ENCODE assay signal across 14 mouse cellular contexts in genomic region chr3:96106151-96106550, GRCm38 (mm10). TPM values are rescaled to one million over a fixed set of nuclear protein-coding genes. Genes with fewer than 3 reads are reported as not detected.
DNase-seq lines count a peak whose midpoint lies in the region; ATAC-seq and TF ChIP-seq lines count a peak whose summit lies in the region.
"Had no signal": no experiment of that assay in that cellular context is flagged by ENCODE, and none has a peak within 500 bp of the region (broad histone marks: within the 10 kb centered on the region; RNA-seq: fewer than 3 reads in every experiment).

No protein-coding gene starts in this region.

- no peaks in the 10 kb centered on the region; the same call in 1 of the 2 replicates for H3K36me3 ChIP-seq in kidney, embryonic 14.5 days (ENCODE audit: control insufficient read depth, insufficient read depth, low read length)
- peaks cover 0 to 39% of the 10 kb centered on the region in 2 experiments; a peak in 2 of 4 replicates for H3K36me3 ChIP-seq in MEL (ENCODE audit: control insufficient read depth in 1 of 2, insufficient read depth in 2 of 2, low read length in 2 of 2)
- H3K36me3 ChIP-seq in liver, embryonic 12.5 days, result peaks cover 3% of the 10 kb centered on the region; the same call in 1 of the 2 replicates
- H3K36me3 ChIP-seq: limb, embryonic 15.5 days; midbrain, embryonic 15.5 days had no signal

- no peak for ATAC-seq in kidney, embryonic 14.5 days (ENCODE audit: low FRiP score, low TSS enrichment)
- no peak for ATAC-seq in liver, embryonic 12.5 days
- ATAC-seq: forebrain, embryonic 16.5 days; midbrain, embryonic 15.5 days had no signal

- intact Hi-C loops in gastrocnemius, adult 2 months (cut with DNase I), result no loop called here

- DNase-seq in gastrocnemius, adult 2 months, result no peak
- DNase-seq in gastrocnemius, adult 18-20 months (ENCODE audit: low spot score), result no peak
- no peak for DNase-seq in kidney, postnatal 10 days
- DNase-seq in MEL (ENCODE audit: low read depth, low spot score), result no peak
- DNase-seq in cerebellum, adult 18-20 months, result no peak
- DNase-seq in cerebellum, postnatal 14 days, result no peak
- DNase-seq: adrenal gland, postnatal 10 days; kidney, adult 18-20 months; layer of hippocampus, adult 9-11 months had no signal

- no peak for TF ChIP-seq POLR2A in MEL (IDR thresholded peaks at IDR 0.05; ENCODE audit: control insufficient read depth in 1 of 2, insufficient read depth in 1 of 2, low read depth in 1 of 2, low read length in 2 of 2, poor library complexity in 1 of 2)

- H3K79me2 ChIP-seq in MEL (ENCODE audit: control insufficient read depth, insufficient read depth, low read length, poor library complexity), result peaks cover 14% of the 10 kb centered on the region

- H3K9me3 ChIP-seq in kidney, embryonic 14.5 days (ENCODE audit: control insufficient read depth, low read length), result no peaks in the 10 kb centered on the region
- no peaks in the 10 kb centered on the region for H3K9me3 ChIP-seq in MEL (replicated peaks; ENCODE audit: insufficient read depth, low read length)
- no peaks in the 10 kb centered on the region for H3K9me3 ChIP-seq in liver, embryonic 12.5 days (replicated peaks)
- H3K9me3 ChIP-seq: limb, embryonic 15.5 days; midbrain, embryonic 15.5 days had no signal

- peak overlapping the region; percentile 99 for H3K27ac ChIP-seq in gastrocnemius, adult 2 months
- H3K27ac ChIP-seq in kidney, embryonic 14.5 days (ENCODE audit: low read depth, low read length), result no peak overlapping the region
- H3K27ac ChIP-seq in MEL (ENCODE audit: control insufficient read depth, low read depth, low read length), result no peak overlapping the region
- H3K27ac ChIP-seq in liver, embryonic 12.5 days, result no peak overlapping the region
- H3K27ac ChIP-seq: midbrain, embryonic 15.5 days had no signal

- TF ChIP-seq EP300 in MEL (IDR thresholded peaks at IDR 0.05; ENCODE audit: low read depth in 1 of 2, low read length in 2 of 2), result no peak

- H3K4me1 ChIP-seq in kidney, embryonic 14.5 days (ENCODE audit: control insufficient read depth, insufficient read depth, low read length), result peaks cover 12% of the 10 kb centered on the region; the same call in 1 of the 2 replicates
- peaks cover 21 to 28% of the 10 kb centered on the region in 2 experiments for H3K4me1 ChIP-seq in MEL (ENCODE audit: control insufficient read depth in 1 of 2, insufficient read depth in 2 of 2, low read length in 2 of 2)
- peaks cover 46% of the 10 kb centered on the region for H3K4me1 ChIP-seq in liver, embryonic 12.5 days

- TF ChIP-seq RAD21 in MEL (IDR thresholded peaks at IDR 0.05; ENCODE audit: low read depth, low read length), result no peak

- no peaks in the 10 kb centered on the region for H3K27me3 ChIP-seq in kidney, embryonic 14.5 days (ENCODE audit: control insufficient read depth, insufficient read depth, low read length)
- no peaks in the 10 kb centered on the region for H3K27me3 ChIP-seq in MEL (ENCODE audit: control insufficient read depth in 1 of 2, insufficient read depth in 2 of 2, low read length in 2 of 2)
- no peaks in the 10 kb centered on the region for H3K27me3 ChIP-seq in liver, embryonic 12.5 days (replicated peaks)
- H3K27me3 ChIP-seq: limb, embryonic 15.5 days; midbrain, embryonic 15.5 days had no signal

- peak overlapping the region; percentile 92 for H3K4me3 ChIP-seq in gastrocnemius, adult 2 months
- H3K4me3 ChIP-seq in kidney, embryonic 14.5 days (ENCODE audit: low read length), result peak overlapping the region; percentile 6; the same call in 1 of the 2 replicates
- peak overlapping the region in 1 of 2 experiments; percentile 93; a peak in 1 of 4 replicates for H3K4me3 ChIP-seq in MEL (ENCODE audit: control insufficient read depth in 1 of 2, insufficient read depth in 1 of 2, low read depth in 2 of 2, low read length in 2 of 2)
- H3K4me3 ChIP-seq in liver, embryonic 12.5 days, result no peak overlapping the region

- H3K4me2 ChIP-seq in kidney, embryonic 14.5 days (replicated peaks; ENCODE audit: low read depth, low read length), result no peak overlapping the region
- peak overlapping the region; percentile 95 for H3K4me2 ChIP-seq in liver, embryonic 12.5 days

- H3K9ac ChIP-seq in kidney, embryonic 14.5 days (ENCODE audit: low read depth, low read length), result no peak overlapping the region
- no peak overlapping the region for H3K9ac ChIP-seq in MEL (ENCODE audit: control insufficient read depth, low read depth, low read length, poor library complexity, severe bottlenecking)
- peak overlapping the region; percentile 95 for H3K9ac ChIP-seq in liver, embryonic 12.5 days
- H3K9ac ChIP-seq: limb, embryonic 15.5 days had no signal

- no peak for TF ChIP-seq CTCF in gastrocnemius, adult 2 months (IDR thresholded peaks at IDR 0.05)
- TF ChIP-seq CTCF in MEL (IDR thresholded peaks at IDR 0.05 in 2 of 3, conservative IDR thresholded peaks at IDR 0.05 in 1 of 3; ENCODE audit: control insufficient read depth in 1 of 3, insufficient read depth in 1 of 3, low read depth in 2 of 3, low read length in 3 of 3, poor library complexity in 1 of 3, severe bottlenecking in 1 of 3), result no peak

- WGBS in kidney, embryonic 14.5 days, result 89% methylated on average over 4 of the region's 4 CpGs
- 81% methylated on average over 4 of the region's 4 CpGs for WGBS in liver, embryonic 12.5 days (ENCODE audit: insufficient replicate concordance)

TF ChIP-seq in MEL, 35 proteins besides CTCF, POLR2A, EP300 and RAD21:
- TF ChIP-seq MAFK (IDR thresholded peaks at IDR 0.05; ENCODE audit: borderline replicate concordance, low read depth, low read length) (0 out of 2 replicates have a peak, but pooled peaks have one; percentile 20), MYB (IDR thresholded peaks at IDR 0.05; ENCODE audit: low read depth, low read length) (no peak)

RNA-seq across cellular contexts. Expression of gene Otud7b, which starts 1.8 kb away (rescaled TPM):
- 10 to 100 TPM; 54.6 to 58.3 TPM for total RNA-seq in gastrocnemius, adult 2 months (2021)
- total RNA-seq in gastrocnemius, adult 18-20 months (2021), result 10 to 100 TPM; 57.4 to 58.2 TPM
- 9.4 and 18.1 TPM in 2 replicates for polyA plus RNA-seq in kidney, embryonic 14.5 days (2014; fragmentation: Nextera tagmentation; extraction: Ambion mirVana)
- total RNA-seq in MEL (2012; rRNA removed), result 25.8 and 27.5 TPM in 2 replicates
- polyA plus RNA-seq in MEL (2012; ENCODE audit: insufficient read depth in 1 of 2, insufficient read length in 2 of 2, low read depth in 1 of 2, low replicate concordance in 2 of 2, missing spikeins in 1 of 2), result 10 to 100 TPM; 17.9 to 24.4 TPM
- polyA plus RNA-seq in liver, embryonic 12.5 days (2016; fragmentation: Nextera tagmentation; extraction: Ambion mirVana), result 10.8 and 12.7 TPM in 2 replicates

RNA-seq across cellular contexts. Expression of gene Vps45, which starts 47.9 kb away (rescaled TPM):
- total RNA-seq in gastrocnemius, adult 2 months (2021), result 10 to 100 TPM; 15.0 to 22.7 TPM
- 10 to 100 TPM; 19.6 to 19.8 TPM for total RNA-seq in gastrocnemius, adult 18-20 months (2021)
- polyA plus RNA-seq in kidney, embryonic 14.5 days (2014; fragmentation: Nextera tagmentation; extraction: Ambion mirVana), result 24.3 and 33.0 TPM in 2 replicates
- 24.4 and 28.9 TPM in 2 replicates for total RNA-seq in MEL (2012; rRNA removed)
- polyA plus RNA-seq in MEL (2012; ENCODE audit: insufficient read depth in 1 of 2, insufficient read length in 2 of 2, low read depth in 1 of 2, low replicate concordance in 2 of 2, missing spikeins in 1 of 2), result 10 to 100 TPM; 20.6 to 92.0 TPM
- polyA plus RNA-seq in liver, embryonic 12.5 days (2016; fragmentation: Nextera tagmentation; extraction: Ambion mirVana), result 17.6 and 18.6 TPM in 2 replicates

RNA-seq across cellular contexts. Expression of gene Mtmr11, which starts 55.7 kb away (rescaled TPM):
- 1 to 10 TPM; 1.9 to 2.5 TPM for total RNA-seq in gastrocnemius, adult 2 months (2021)
- 1 to 10 TPM; 2.0 to 3.1 TPM for total RNA-seq in gastrocnemius, adult 18-20 months (2021)
- polyA plus RNA-seq in kidney, embryonic 14.5 days (2014; fragmentation: Nextera tagmentation; extraction: Ambion mirVana), result 14.0 and 22.6 TPM in 2 replicates
- 0.62 and 0.77 TPM in 2 replicates for total RNA-seq in MEL (2012; rRNA removed)
- 1 to 10 TPM in 1 of 2 experiments, not detected in 1; 1.4 TPM for polyA plus RNA-seq in MEL (2012; ENCODE audit: insufficient read depth in 1 of 2, insufficient read length in 2 of 2, low read depth in 1 of 2, low replicate concordance in 2 of 2, missing spikeins in 1 of 2)
- polyA plus RNA-seq in liver, embryonic 12.5 days (2016; fragmentation: Nextera tagmentation; extraction: Ambion mirVana), result 2.4 and 3.9 TPM in 2 replicates
